Mouse (Mus musculus): ENCODE measurements at regions not wholly inside any gene's neighbourhood (a gene's known extent, or its start where the extent isn't known, plus 50 kb on each side); places are given as distances from the start of the nearest gene placed in this dataset.

DNA sequence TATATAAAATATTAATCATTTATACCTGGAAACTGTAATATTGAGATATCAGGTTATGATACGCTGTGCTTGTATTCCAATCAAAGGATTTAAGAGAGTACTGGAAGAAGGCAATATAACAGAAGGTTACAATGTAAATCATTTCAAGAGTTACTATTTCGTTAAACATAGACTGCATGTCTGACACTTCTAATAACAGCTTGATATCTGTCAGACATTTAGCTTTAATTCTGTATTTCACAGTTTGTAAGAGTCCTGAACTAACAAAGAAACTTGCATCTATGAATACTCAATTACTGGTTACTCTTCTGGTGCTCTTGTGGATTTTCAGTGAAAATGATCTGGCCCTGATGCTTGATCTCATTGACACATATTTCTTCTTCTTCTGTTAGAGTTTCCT lies 840.6 kb downstream of the Cdh9 start:
- no peak for DNase-seq (ENCODE audit: low spot score in 2 of 2)

DNA sequence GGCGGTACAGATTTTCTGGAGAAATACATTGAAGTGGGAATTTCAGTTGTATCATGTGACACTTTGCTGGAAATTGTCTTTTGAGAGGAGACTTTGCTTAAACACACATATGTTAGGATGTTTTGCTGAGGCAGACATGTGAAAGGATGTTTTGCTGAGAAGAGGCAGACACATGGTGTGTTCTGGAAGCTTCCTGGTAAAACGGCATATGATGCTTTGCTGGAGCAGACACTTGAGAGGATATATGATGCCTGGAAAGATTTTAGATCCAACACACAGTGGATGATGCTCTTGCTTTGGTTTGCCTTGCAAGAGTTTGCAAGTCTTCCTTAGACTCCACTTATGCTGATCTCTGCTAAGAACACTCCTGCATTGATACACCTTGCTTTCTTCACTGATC lies 860.1 kb downstream of the Cdh9 start:
- DNase-seq (ENCODE audit: low spot score in 2 of 2): no peak

DNA sequence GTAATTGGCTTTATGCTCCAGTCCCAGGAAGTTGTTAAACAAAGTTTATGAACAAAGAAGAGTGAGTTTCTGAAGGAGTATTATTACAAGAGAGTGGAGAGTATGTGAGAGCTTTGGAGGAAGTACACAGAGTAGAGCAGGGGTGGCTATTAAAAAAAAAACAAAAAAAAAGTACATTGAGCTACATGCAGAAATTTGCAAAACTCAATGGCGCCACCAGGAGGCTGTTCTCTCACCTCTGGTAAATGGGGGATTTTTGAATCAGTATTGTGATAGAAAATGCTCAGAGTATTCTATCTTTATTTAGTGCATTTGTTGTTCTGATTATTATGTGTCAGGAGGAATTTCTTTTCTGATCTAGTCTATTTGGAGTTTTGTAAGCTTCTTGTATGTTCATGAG lies 875.8 kb downstream of the Cdh9 start:
- peak in 1 of 2 experiments; percentile 7 for DNase-seq (ENCODE audit: low spot score in 2 of 2)

- no peak for DNase-seq (ENCODE audit: low spot score in 2 of 2)
Measured at GRCm38 (mm10) chr15:17614945-17615344, 886.4 kb downstream of the Cdh9 start.

DNA sequence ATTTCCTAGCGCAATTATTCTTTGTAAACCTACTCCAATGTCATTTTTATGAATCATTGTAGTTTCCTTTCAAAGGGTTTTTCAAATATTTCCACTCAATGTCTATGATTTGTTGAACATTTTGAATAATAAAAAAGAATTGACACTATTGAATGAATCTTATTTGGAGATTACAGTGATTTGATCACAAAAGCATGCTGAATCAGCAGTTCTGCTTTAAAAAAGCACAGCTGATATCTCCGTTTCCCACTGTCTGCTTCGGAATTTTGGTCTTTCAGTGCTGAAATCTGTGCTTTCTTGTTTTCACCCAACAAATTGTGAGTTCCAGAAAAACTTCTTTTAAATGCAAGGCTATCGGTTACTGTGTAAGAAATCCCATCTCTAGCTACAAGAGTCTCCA lies 912.7 kb downstream of the Cdh9 start:
- DNase-seq (ENCODE audit: low spot score in 2 of 2): no peak
